ENCODE assay signal across 8 mouse cellular contexts in the genomic region with DNA sequence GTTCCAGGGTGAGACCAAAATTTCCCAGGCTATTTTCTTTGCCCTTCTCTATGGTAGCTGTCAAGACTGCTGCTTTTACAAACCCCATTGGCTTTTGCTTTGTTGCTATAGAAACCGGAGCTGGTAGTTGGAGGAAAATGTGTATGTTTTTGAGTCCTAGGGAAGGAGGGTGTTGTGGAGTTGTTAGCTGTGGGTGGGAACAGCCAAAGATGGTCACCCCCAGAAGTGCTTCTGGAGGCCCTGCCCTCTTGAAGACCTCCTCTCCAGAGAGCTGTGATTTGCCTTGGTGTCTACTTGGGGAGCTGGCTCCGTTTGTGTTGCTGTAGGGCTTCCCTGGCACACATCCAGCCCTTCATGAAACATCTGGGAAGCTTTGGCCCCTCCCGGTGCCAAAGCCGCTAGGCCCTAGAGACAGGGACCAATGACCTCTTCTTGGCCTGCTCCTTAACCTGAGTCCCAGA.
DNase-seq lines count a peak whose midpoint lies in the region; ATAC-seq lines count a peak whose summit lies in the region.

No protein-coding gene starts in this region.

- no peak overlapping the region for H3K4me3 ChIP-seq in lung, embryonic 15.5 days
- no peak overlapping the region for H3K4me3 ChIP-seq in heart, embryonic 14.5 days (ENCODE audit: control insufficient read depth in 1 of 2, insufficient read depth in 1 of 2, low read depth in 1 of 2, low read length in 2 of 2)
- no peak overlapping the region for H3K4me3 ChIP-seq in midbrain, embryonic 16.5 days (ENCODE audit: low read depth, low read length)

- H3K27ac ChIP-seq in lung, embryonic 15.5 days, result no peak overlapping the region
- peak overlapping the region in 1 of 2 experiments; percentile 37; a peak in 2 of 4 replicates for H3K27ac ChIP-seq in heart, embryonic 14.5 days (replicated peaks in 1 of 2; ENCODE audit: control insufficient read depth in 1 of 2, insufficient read depth in 1 of 2, low read depth in 2 of 2, low read length in 2 of 2)
- peak overlapping the region; percentile 53; the same call in 1 of the 2 replicates for H3K27ac ChIP-seq in midbrain, embryonic 16.5 days (ENCODE audit: low read length)

- H3K9me3 ChIP-seq in lung, embryonic 15.5 days, result no peaks in the 10 kb centered on the region
- H3K9me3 ChIP-seq in heart, embryonic 14.5 days (ENCODE audit: control insufficient read depth, low read length), result no peaks in the 10 kb centered on the region
- no peaks in the 10 kb centered on the region for H3K9me3 ChIP-seq in midbrain, embryonic 16.5 days (replicated peaks; ENCODE audit: control insufficient read depth, low read length, poor library complexity, severe bottlenecking)

- H3K4me2 ChIP-seq in lung, embryonic 15.5 days, result no peak overlapping the region
- H3K4me2 ChIP-seq in heart, embryonic 14.5 days (ENCODE audit: low read length), result no peak overlapping the region
- no peak overlapping the region for H3K4me2 ChIP-seq in midbrain, embryonic 16.5 days (ENCODE audit: low read length)

- ATAC-seq in lung, embryonic 15.5 days (ENCODE audit: borderline replicate concordance, extremely low read depth, low FRiP score, low TSS enrichment), result peak; percentile 49; the same call in 1 of the 2 replicates
- no peak for ATAC-seq in heart, embryonic 14.5 days (ENCODE audit: insufficient number of reproducible peaks, insufficient read depth, low FRiP score, low read depth)
- ATAC-seq in midbrain, embryonic 16.5 days, result peak; percentile 67

- H3K9ac ChIP-seq in lung, embryonic 15.5 days, result no peak overlapping the region
- H3K9ac ChIP-seq in heart, embryonic 14.5 days (ENCODE audit: low read length), result 0 out of 2 replicates have a peak overlapping the region, but pooled peaks have one; percentile 21
- H3K9ac ChIP-seq in midbrain, embryonic 16.5 days (ENCODE audit: low read depth, low read length), result no peak overlapping the region

- 31% methylated on average over 4 of the region's 4 CpGs for WGBS in lung, embryonic 15.5 days
- WGBS in heart, embryonic 14.5 days, result 25% methylated on average over 4 of the region's 4 CpGs
- WGBS in midbrain, embryonic 16.5 days, result 74% methylated on average over 4 of the region's 4 CpGs

- H3K4me1 ChIP-seq in lung, embryonic 15.5 days, result peaks cover 18% of the 10 kb centered on the region
- peaks cover 23 to 37% of the 10 kb centered on the region in 2 experiments for H3K4me1 ChIP-seq in heart, embryonic 14.5 days (ENCODE audit: control insufficient read depth in 2 of 2, insufficient read depth in 2 of 2, low read length in 2 of 2)
- H3K4me1 ChIP-seq in midbrain, embryonic 16.5 days (ENCODE audit: control insufficient read depth, insufficient read depth, low read length), result peaks cover 25% of the 10 kb centered on the region

- no peaks in the 10 kb centered on the region for H3K27me3 ChIP-seq in lung, embryonic 15.5 days
- no peaks in the 10 kb centered on the region for H3K27me3 ChIP-seq in heart, embryonic 14.5 days (ENCODE audit: control insufficient read depth, insufficient read depth, low read length)
- H3K27me3 ChIP-seq in midbrain, embryonic 16.5 days (ENCODE audit: control insufficient read depth, insufficient read depth, low read depth, low read length), result no peaks in the 10 kb centered on the region

- DNase-seq in adrenal gland, postnatal 10 days, result peak; percentile 70
- DNase-seq in adrenal gland, postnatal 4 days (ENCODE audit: low spot score in 2 of 2), result no peak
- no peak for DNase-seq in lung, postnatal 25 days (ENCODE audit: low spot score)
- no peak for DNase-seq in urinary bladder, postnatal 25 days (ENCODE audit: low spot score)
- no peak for DNase-seq in c-Kit-positive CD71-positive TER-119-positive erythroid progenitor cells, embryonic 14.5 days (ENCODE audit: low spot score)

- H3K36me3 ChIP-seq in lung, embryonic 15.5 days, result no peaks in the 10 kb centered on the region
- H3K36me3 ChIP-seq in heart, embryonic 14.5 days (ENCODE audit: control insufficient read depth, insufficient read depth, low read length), result no peaks in the 10 kb centered on the region
- no peaks in the 10 kb centered on the region for H3K36me3 ChIP-seq in midbrain, embryonic 16.5 days (ENCODE audit: control insufficient read depth, insufficient read depth, low read length)
